Mouse (Mus musculus) R1 (cell line): ENCODE measurements around the gene Epha10.
A peak's percentile ranks its signal among the peaks of the same experiment; 100 is the strongest.
"Not testable (repeated sequence)": the region's sequence is repeated elsewhere in the genome, so short reads cannot be mapped to it uniquely, and the experiment has no call there.

Experiments used
- DNase-seq: peaks from one replicate; pipeline ENCODE4 v3.0.0-alpha.2; 2018; ENCODE audit warnings: low read depth, low spot score

Gene Epha10

DNA sequence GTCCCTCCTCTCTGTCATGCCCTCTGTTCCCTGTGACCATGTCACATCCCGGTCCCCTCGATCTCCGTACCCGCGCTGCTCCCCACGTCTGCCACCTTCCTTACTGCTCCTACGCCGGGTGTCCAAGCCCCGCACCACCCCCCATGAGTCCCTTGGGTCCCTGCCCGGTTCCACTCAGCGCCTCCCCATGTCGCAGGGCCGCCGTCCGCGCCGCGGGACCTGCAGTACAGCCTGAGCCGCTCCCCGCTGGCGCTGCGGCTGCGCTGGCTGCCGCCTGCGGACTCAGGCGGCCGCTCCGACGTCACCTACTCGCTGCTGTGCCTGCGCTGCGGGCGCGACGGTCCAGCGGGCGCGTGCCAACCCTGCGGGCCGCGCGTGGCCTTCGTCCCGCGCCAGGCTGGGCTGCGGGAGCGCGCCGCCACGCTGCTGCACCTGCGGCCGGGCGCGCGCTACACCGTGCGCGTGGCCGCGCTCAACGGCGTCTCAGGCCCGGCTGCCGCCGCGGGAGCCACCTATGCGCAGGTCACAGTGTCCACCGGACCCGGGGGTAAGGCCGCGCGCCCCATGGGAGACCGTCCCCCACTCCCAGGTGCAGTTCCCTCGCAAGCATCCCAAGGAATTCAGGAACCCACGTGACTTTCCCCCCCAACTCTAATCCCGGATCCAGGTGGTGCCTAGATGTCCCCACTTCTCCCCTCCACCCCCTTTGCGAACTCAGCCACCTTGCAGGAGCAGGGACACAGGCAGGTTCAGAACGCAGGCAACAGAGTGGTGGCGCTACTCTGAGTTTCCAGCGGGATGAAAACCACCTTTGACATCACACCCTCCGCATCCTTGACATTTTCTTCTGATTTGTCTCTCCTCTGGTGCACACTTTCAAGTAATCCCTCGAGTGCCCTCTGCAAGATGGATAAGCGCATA, 14.1 kb downstream of the Epha10 start:
- peak; percentile 64 for DNase-seq

GRCm38 (mm10) chr4:124898428-124898827, 17.7 kb downstream of the Epha10 start:
- no peak for DNase-seq

- DNase-seq = no peak
Measured at GRCm38 (mm10) chr4:124899906-124900305, 19.2 kb downstream of the Epha10 start.

DNA sequence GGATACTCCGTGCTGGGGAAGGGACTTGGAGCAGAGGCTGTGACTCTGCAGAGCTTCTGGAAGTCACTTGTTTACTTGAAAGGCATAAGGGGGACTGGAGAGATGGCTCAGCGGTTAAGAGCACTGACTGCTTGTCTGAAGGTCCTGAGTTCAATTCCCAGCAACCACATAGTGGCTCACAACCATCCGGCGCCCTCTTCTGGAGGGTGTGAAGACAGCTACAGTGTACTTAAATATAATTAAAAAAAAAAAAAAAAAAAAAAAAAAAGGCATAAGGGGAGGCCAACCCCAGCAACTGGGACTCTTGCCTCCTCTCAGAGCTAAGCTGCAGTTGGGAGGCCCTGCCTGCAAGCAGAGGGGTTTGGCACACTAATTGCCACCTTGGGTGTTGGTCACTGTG, 24.7 kb downstream of the Epha10 start:
- peak; percentile 63 for DNase-seq

- DNase-seq = peak; percentile 94
Measured at GRCm38 (mm10) chr4:124905971-124906822, 25.5 kb downstream of the Epha10 start.

DNA sequence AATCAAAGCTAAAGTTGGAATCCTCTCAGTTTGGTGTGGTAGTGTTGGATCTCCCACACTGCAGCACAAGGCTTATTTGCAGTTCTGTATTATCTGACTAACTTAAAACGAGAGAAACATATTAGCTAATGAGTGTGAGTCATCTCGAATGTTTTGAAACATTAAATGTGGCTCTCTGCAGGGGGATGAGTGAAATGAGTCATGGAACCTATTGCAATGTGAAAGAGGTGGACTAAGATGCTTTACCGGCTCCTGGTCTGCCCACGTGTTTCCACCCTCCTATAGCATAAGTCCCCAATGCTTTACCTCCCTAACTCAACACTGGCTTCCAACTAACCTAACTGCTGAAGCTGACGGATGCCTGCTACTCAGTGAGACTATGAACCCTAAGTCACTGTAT, 47.4 kb downstream of the Epha10 start:
- no peak for DNase-seq

DNA sequence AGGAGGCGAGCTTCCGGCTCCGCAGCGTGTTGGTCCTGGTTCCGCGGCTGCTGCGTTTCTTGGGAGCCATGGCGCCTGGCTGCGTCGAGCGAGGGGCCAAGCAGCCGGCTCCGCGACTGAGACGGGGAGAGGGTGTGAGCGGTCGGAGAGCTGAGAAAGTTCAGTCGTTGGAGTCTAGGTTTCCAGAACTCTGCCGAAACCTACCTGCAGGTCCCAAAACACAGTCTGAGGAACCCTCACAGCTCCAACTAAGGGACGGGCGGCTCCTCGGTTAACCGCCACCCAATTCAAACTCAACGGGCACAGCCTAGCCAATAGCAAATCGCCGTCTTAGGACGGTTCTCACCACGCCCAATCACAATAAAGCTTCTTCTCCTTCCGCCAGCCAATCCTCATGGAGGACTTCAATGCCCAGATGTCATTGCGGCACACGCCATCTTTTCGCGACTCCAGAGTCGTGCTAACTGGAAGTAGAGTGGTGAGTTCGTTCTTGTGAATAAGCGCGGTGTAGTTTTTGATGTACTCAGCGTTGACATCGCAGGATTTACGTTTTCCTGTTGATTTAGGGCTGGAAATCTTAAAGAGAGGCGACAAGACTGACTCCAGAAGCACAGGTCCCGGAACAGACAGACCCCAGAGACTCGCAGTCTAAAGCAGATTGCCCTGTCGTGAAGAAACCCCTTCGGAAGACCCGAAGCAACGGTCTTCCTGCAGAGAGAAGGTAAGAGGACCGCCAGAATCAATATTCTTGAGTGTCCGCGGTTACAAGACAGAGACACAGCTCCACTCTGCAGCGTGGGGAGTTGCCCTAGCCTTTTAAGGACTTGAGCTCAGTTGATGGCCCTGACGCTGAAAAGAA, 56.1 kb downstream of the Epha10 start, which contains the start of gene 9930104L06Rik:
Gene 9930104L06Rik, plus strand, starts transcription at position 436 of the 859 bp plus-strand sequence.
- peak; percentile 100 for DNase-seq

GRCm38 (mm10) chr4:124939211-124939610, 58.5 kb downstream of the Epha10 start, which contains the start of gene Cdca8:
Cdca8 (minus strand) TSS chr4:124939311.
- DNase-seq = not testable (repeated sequence)

GRCm38 (mm10) chr4:124943022-124943421, 62.3 kb downstream of the Epha10 start:
- DNase-seq = peak; percentile 74

DNA sequence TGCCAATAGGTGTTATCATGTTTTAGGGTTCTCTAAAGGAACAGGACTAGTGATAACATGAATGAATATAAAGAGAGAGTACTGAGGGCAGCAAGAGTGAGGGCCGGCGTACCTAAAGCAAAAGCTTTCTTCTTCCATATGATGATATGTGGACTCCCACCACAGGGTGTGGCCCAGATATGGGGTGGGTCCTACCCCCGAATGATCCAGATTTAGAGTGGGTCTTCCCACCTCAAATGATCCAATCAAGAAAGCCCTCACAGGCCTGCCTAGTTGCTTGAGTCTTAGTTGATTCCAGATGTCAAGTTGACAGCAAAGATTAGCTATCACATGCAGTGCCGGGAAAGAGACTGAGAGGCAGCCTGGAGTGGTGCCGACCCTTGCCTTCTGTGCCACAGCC, 63.1 kb downstream of the Epha10 start:
- no peak for DNase-seq

- DNase-seq = no peak
Measured at GRCm38 (mm10) chr4:124944961-124945360, 64.3 kb downstream of the Epha10 start.

GRCm38 (mm10) chr4:124949488-124949887, 68.8 kb downstream of the Epha10 start:
- DNase-seq = no peak

DNA sequence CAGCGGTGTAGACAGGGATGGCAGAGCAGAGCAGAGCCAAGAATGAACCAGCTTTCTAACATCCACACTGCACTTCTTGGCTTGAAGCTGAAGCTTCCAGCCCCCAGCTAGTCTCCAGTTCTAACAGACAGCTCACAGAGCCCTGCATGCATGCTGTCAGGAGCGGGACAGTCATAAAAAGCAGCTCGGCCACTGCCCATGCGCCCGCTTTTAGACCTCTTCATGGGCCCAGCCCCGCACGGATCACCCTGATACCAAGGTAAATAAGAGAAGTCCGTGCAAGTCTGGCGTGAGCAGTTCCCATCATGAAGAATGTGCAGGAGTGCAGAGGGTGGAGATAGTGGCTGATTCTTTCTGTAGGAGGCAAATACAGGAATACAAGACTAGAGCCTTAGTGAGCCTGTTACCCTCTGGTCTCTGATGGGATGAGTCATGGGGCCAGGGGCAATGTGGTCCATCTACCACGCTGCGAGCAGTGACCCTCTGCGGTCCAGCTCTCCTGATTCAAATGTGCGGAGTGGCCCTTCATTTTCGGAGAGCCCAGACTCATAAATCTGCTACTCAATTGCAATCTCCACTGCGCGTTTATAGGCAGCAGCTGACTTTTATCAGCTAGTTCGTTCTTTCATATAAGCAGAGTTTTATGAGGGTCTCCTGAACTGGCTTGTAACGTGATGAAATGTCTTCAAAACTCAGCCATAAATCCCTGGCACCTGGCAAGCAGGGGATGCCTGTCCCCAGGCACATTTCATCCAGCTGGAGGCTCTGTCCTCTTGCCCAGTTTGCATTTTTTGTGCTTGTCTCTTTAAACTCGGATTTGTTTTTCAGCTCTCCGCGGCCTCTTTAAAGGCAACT, 69.7 kb downstream of the Epha10 start:
- DNase-seq = no peak

GRCm38 (mm10) chr4:124951036-124951433, 70.3 kb downstream of the Epha10 start:
- no peak for DNase-seq

DNA sequence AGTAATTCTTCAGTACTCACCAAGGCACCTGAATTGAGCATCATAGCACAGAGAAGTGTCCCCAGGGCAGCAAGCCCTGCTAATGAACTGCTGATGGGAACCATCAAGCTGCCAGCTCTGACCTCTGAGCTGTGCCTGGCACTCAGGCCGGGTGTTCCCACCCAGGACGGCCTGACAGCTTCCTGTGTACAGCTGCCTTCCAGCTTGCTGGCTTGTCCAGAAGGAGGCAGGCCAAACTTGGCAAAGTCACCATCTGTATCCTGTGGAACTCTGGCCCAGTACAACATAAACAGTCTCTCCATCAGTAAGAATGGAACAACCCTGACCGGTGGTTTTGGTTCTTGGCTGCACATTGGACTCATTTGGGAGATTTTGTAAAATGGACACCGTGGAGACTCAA, 72.8 kb downstream of the Epha10 start:
- no peak for DNase-seq

GRCm38 (mm10) chr4:124957284-124957683, 76.6 kb downstream of the Epha10 start:
- DNase-seq = no peak

GRCm38 (mm10) chr4:124959062-124959461, 78.4 kb downstream of the Epha10 start:
- DNase-seq = no peak

- DNase-seq = no peak
Measured at GRCm38 (mm10) chr4:124960940-124961339, 80.2 kb downstream of the Epha10 start.

GRCm38 (mm10) chr4:124962576-124962975, 81.9 kb downstream of the Epha10 start:
- no peak for DNase-seq

- DNase-seq = no peak
Measured at GRCm38 (mm10) chr4:124964912-124965599, 84.4 kb downstream of the Epha10 start.
